Mouse (Mus musculus) neural tube, embryonic 15.5 days (tissue): ENCODE measurements at regions not wholly inside any gene's neighbourhood (a gene's known extent, or its start where the extent isn't known, plus 50 kb on each side); places are given as distances from the start of the nearest gene placed in this dataset.

Source experiments
- ATAC-seq: fragments of 200-750 bp; cut with Nextera tagmentation; 2 replicates; pipeline ENCODE4 v1.8.0; 2017; ENCODE audit warnings: mild to moderate bottlenecking, moderate TSS enrichment, moderate library complexity; ENCODE audit not compliant: low FRiP score
- H3K27ac ChIP-seq: fragments of 300-500 bp; sonication (generic); replicated peaks from 2 replicates; pipeline ENCODE4 v1.5.1; 2015; ENCODE audit warnings: mild to moderate bottlenecking, inconsistent platforms
- H3K27me3 ChIP-seq: fragments of 300-500 bp; sonication (generic); replicated peaks from 2 replicates; pipeline ENCODE4 v1.6.1; 2015; ENCODE audit warnings: inconsistent platforms
- H3K36me3 ChIP-seq: fragments of 300-500 bp; sonication (generic); 2 replicates; pipeline ENCODE4 v1.6.1; 2015; ENCODE audit warnings: inconsistent platforms
- H3K4me1 ChIP-seq: fragments of 300-500 bp; sonication (generic); 2 replicates; pipeline ENCODE4 v1.6.1; 2015; ENCODE audit warnings: inconsistent platforms
- H3K4me2 ChIP-seq: fragments of 300-500 bp; sonication (generic); 2 replicates; pipeline ENCODE4 v1.6.1; 2015; ENCODE audit warnings: inconsistent platforms, mild to moderate bottlenecking, moderate library complexity
- H3K4me3 ChIP-seq: fragments of 300-500 bp; sonication (generic); replicated peaks from 2 replicates; pipeline ENCODE4 v1.5.1; 2015; ENCODE audit warnings: mild to moderate bottlenecking, inconsistent platforms
- H3K9ac ChIP-seq: fragments of 300-500 bp; sonication (generic); replicated peaks from 2 replicates; pipeline ENCODE4 v1.6.1; 2015; ENCODE audit warnings: mild to moderate bottlenecking, inconsistent platforms
- H3K9me3 ChIP-seq: fragments of 300-500 bp; sonication (generic); replicated peaks from 2 replicates; pipeline ENCODE4 v1.6.1; 2016; ENCODE audit warnings: inconsistent platforms
- WGBS: fragments of 180-500 bp; shearing (Covaris S2); methylation state at CpG from one replicate; pipeline ENCODE4 v1.1.7; 2015; ENCODE audit warnings: mixed read lengths; 5-methylcytosine and 5-hydroxymethylcytosine counted together

GRCm38 (mm10) chr3:52469900-52470299, 201.8 kb downstream of the Foxo1 start:
- Histone ChIP-seq H3K4me1 (peaks cover 8% of the 10 kb centered on the region), H3K9ac (no peak overlapping the region), H3K4me3 (no peak overlapping the region), H3K36me3 (no peaks in the 10 kb centered on the region), H3K4me2 (no peak overlapping the region), H3K9me3 (peaks cover 9% of the 10 kb centered on the region; the same call in 1 of the 2 replicates), H3K27me3 (no peaks in the 10 kb centered on the region), H3K27ac (no peak overlapping the region)
- no peak for ATAC-seq
- 86% methylated on average over 4 of the region's 4 CpGs for WGBS

- H3K27ac ChIP-seq = no peak overlapping the region
- no peaks in the 10 kb centered on the region for H3K27me3 ChIP-seq
- no peak overlapping the region for H3K4me3 ChIP-seq
- WGBS = 88% methylated on average over 5 of the region's 5 CpGs
- no peaks in the 10 kb centered on the region for H3K36me3 ChIP-seq
- peaks cover 8% of the 10 kb centered on the region for H3K4me1 ChIP-seq
- no peak overlapping the region for H3K9ac ChIP-seq
- peaks cover 9% of the 10 kb centered on the region; the same call in 1 of the 2 replicates for H3K9me3 ChIP-seq
- H3K4me2 ChIP-seq = no peak overlapping the region
- ATAC-seq = no peak
Observed at GRCm38 (mm10) chr3:52469397-52469796, 201.3 kb downstream of the Foxo1 start.

- H3K4me1 ChIP-seq = peaks cover 8% of the 10 kb centered on the region
- no peak overlapping the region for H3K4me2 ChIP-seq
- peaks cover 9% of the 10 kb centered on the region; the same call in 1 of the 2 replicates for H3K9me3 ChIP-seq
- no peak overlapping the region for H3K9ac ChIP-seq
- 93% methylated on average over 8 of the region's 8 CpGs for WGBS
- H3K36me3 ChIP-seq = no peaks in the 10 kb centered on the region
- no peak for ATAC-seq
- no peak overlapping the region for H3K4me3 ChIP-seq
- H3K27me3 ChIP-seq = no peaks in the 10 kb centered on the region
- no peak overlapping the region for H3K27ac ChIP-seq
Observed at GRCm38 (mm10) chr3:52468326-52468725, 200.2 kb downstream of the Foxo1 start.

- Histone ChIP-seq H3K27me3 (no peaks in the 10 kb centered on the region), H3K9me3 (peaks cover 9% of the 10 kb centered on the region; the same call in 1 of the 2 replicates), H3K4me1 (peaks cover 8% of the 10 kb centered on the region), H3K9ac (no peak overlapping the region), H3K4me3 (no peak overlapping the region), H3K27ac (no peak overlapping the region), H3K36me3 (no peaks in the 10 kb centered on the region), H3K4me2 (no peak overlapping the region)
- ATAC-seq = no peak
- WGBS = 81% methylated on average over 3 of the region's 3 CpGs
Observed at GRCm38 (mm10) chr3:52467876-52468275, 199.7 kb downstream of the Foxo1 start.

- H3K9me3 ChIP-seq = peaks cover 9% of the 10 kb centered on the region; the same call in 1 of the 2 replicates
- peaks cover 8% of the 10 kb centered on the region for H3K4me1 ChIP-seq
- no peak overlapping the region for H3K4me3 ChIP-seq
- H3K4me2 ChIP-seq = no peak overlapping the region
- H3K9ac ChIP-seq = no peak overlapping the region
- H3K27ac ChIP-seq = no peak overlapping the region
- 49% methylated on average over 11 of the region's 11 CpGs for WGBS
- no peaks in the 10 kb centered on the region for H3K27me3 ChIP-seq
- ATAC-seq = no peak
- no peaks in the 10 kb centered on the region for H3K36me3 ChIP-seq
Observed at GRCm38 (mm10) chr3:52466984-52467565, 198.9 kb downstream of the Foxo1 start.

GRCm38 (mm10) chr3:52466571-52466970, 198.4 kb downstream of the Foxo1 start:
- Histone ChIP-seq H3K9me3 (peaks cover 6% of the 10 kb centered on the region; the same call in 1 of the 2 replicates), H3K27ac (no peak overlapping the region), H3K4me3 (no peak overlapping the region), H3K9ac (no peak overlapping the region), H3K27me3 (no peaks in the 10 kb centered on the region), H3K4me1 (peaks cover 8% of the 10 kb centered on the region), H3K4me2 (no peak overlapping the region), H3K36me3 (no peaks in the 10 kb centered on the region)
- no peak for ATAC-seq
- 79% methylated on average over 3 of the region's 3 CpGs for WGBS

GRCm38 (mm10) chr3:52463911-52464310, 195.8 kb downstream of the Foxo1 start:
- no peak overlapping the region for H3K4me3 ChIP-seq
- no peak overlapping the region for H3K9ac ChIP-seq
- H3K27ac ChIP-seq = no peak overlapping the region
- 27% methylated on average over 7 of the region's 7 CpGs for WGBS
- no peaks in the 10 kb centered on the region for H3K27me3 ChIP-seq
- H3K4me2 ChIP-seq = no peak overlapping the region
- H3K9me3 ChIP-seq = no peaks in the 10 kb centered on the region
- peaks cover 8% of the 10 kb centered on the region for H3K4me1 ChIP-seq
- ATAC-seq = no peak
- no peaks in the 10 kb centered on the region for H3K36me3 ChIP-seq

GRCm38 (mm10) chr3:52454955-52455354, 186.8 kb downstream of the Foxo1 start:
- Histone ChIP-seq H3K36me3 (no peaks in the 10 kb centered on the region), H3K27ac (no peak overlapping the region), H3K9me3 (no peaks in the 10 kb centered on the region), H3K27me3 (no peaks in the 10 kb centered on the region), H3K4me3 (no peak overlapping the region), H3K9ac (no peak overlapping the region), H3K4me1 (no peaks in the 10 kb centered on the region), H3K4me2 (no peak overlapping the region)
- 77% methylated on average over 5 of the region's 5 CpGs for WGBS
- no peak for ATAC-seq

GRCm38 (mm10) chr3:52453041-52453440, 184.9 kb downstream of the Foxo1 start:
- no peaks in the 10 kb centered on the region for H3K9me3 ChIP-seq
- no peaks in the 10 kb centered on the region for H3K4me1 ChIP-seq
- no peaks in the 10 kb centered on the region for H3K27me3 ChIP-seq
- no peak overlapping the region for H3K4me3 ChIP-seq
- H3K36me3 ChIP-seq = no peaks in the 10 kb centered on the region
- no peak for ATAC-seq
- H3K27ac ChIP-seq = no peak overlapping the region
- WGBS = 89% methylated on average over 3 of the region's 3 CpGs
- H3K4me2 ChIP-seq = no peak overlapping the region
- H3K9ac ChIP-seq = no peak overlapping the region

- no peak for ATAC-seq
- Histone ChIP-seq H3K9me3 (no peaks in the 10 kb centered on the region), H3K27me3 (no peaks in the 10 kb centered on the region), H3K36me3 (no peaks in the 10 kb centered on the region), H3K9ac (no peak overlapping the region), H3K4me3 (no peak overlapping the region), H3K4me2 (no peak overlapping the region), H3K4me1 (0 out of 2 replicates have a peak, but pooled peaks cover 3% of the 10 kb centered on the region), H3K27ac (no peak overlapping the region)
- WGBS = 71% methylated on average over 5 of the region's 5 CpGs
Observed at GRCm38 (mm10) chr3:52452345-52452744, 184.2 kb downstream of the Foxo1 start.

- Histone ChIP-seq H3K4me2 (no peak overlapping the region), H3K9me3 (no peaks in the 10 kb centered on the region), H3K27me3 (no peaks in the 10 kb centered on the region), H3K9ac (no peak overlapping the region), H3K4me3 (no peak overlapping the region), H3K4me1 (0 out of 2 replicates have a peak, but pooled peaks cover 3% of the 10 kb centered on the region), H3K27ac (no peak overlapping the region), H3K36me3 (no peaks in the 10 kb centered on the region)
- 78% methylated on average over 1 of the region's 1 CpGs for WGBS
- no peak for ATAC-seq
Observed at GRCm38 (mm10) chr3:52446991-52447390, 178.9 kb downstream of the Foxo1 start.

- H3K9me3 ChIP-seq = no peaks in the 10 kb centered on the region
- WGBS = 77% methylated on average over 5 of the region's 5 CpGs
- H3K4me1 ChIP-seq = 0 out of 2 replicates have a peak, but pooled peaks cover 3% of the 10 kb centered on the region
- ATAC-seq = no peak
- no peaks in the 10 kb centered on the region for H3K36me3 ChIP-seq
- no peaks in the 10 kb centered on the region for H3K27me3 ChIP-seq
- no peak overlapping the region for H3K9ac ChIP-seq
- no peak overlapping the region for H3K4me3 ChIP-seq
- no peak overlapping the region for H3K4me2 ChIP-seq
- H3K27ac ChIP-seq = no peak overlapping the region
Observed at GRCm38 (mm10) chr3:52446500-52446899, 178.4 kb downstream of the Foxo1 start.
